Mouse (Mus musculus) cerebellum, postnatal 10 days (tissue): ENCODE results near the gene Gm44503.

Experiments used
- DNase-seq, 2 experiments: peaks; one replicate each; pipeline ENCODE4 v3.0.0; 2021; ENCODE audit warnings: mixed read lengths in 2 of 2

The Gm44503 gene

DNA sequence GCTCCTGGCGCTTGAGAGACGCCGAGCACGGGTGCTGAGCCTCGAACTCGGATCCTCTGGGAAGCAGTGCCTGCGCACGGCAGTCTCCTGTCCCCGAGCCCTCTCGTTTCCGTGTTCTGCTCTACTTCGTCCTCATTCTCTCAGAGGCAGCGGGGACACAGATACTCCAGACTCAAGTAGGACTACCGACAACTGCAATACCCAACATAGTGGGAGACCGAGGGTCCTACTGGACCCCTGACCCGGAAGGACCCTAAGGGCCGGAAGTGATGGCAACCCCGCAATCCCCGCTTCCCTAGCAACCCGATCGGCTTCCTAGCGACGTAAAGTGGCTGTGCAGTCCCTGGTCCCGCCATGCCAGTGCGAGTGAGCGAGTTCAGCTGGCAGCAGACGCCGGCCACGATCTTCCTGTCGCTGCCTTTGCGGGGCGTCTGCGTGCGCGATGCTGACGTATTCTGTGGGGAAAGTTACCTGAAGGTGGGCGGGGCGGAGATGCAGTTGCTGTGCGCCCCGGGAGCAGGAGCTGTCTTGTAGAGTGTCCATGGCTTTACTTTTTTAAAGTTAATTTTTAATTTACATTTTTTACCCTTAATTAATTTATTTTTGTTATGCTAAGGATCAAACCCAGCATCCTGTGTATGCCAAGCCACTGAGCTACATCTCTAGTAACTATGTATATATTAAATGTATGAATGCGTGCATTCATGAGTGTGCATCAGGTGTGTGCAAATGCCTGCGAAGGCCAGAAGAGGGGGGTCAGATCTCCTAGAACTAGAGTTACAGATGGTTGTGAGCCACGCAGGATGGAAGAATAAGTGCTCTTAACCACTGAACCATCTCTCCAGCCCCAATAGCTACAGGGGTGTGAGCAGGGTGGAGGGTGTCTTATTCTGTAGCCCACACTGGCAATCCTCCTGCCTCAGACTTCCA, at the start of gene Gm44503, which contains the start of gene Dyx1c1:
TSS of gene Gm44503 (plus strand) at position 332 of the 930 bp plus-strand sequence.
TSS of gene Dyx1c1 (plus strand) at position 265 of the 930 bp plus-strand sequence.
- DNase-seq: peak; percentile 88

DNA sequence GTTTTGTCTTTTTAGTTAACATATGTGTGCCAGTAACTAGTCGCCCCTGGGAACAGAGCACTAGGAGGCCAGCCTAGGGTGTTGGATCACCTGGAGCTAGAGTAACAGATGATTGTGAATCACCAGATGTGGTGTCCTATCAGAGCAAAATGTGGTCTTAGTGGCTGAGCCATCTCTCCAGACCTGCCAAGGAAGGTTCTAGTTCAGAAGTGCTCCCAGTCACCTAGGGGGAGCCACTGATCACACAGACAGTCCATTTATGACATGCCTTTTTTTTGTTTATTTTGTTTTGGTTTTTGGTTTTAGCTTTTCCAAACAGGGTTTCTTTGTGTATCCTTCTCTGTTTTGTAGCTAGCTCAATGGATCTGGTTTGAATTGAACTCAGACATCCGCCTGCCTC, 47.3 kb upstream of the Gm44503 start:
- no peak for DNase-seq

DNA sequence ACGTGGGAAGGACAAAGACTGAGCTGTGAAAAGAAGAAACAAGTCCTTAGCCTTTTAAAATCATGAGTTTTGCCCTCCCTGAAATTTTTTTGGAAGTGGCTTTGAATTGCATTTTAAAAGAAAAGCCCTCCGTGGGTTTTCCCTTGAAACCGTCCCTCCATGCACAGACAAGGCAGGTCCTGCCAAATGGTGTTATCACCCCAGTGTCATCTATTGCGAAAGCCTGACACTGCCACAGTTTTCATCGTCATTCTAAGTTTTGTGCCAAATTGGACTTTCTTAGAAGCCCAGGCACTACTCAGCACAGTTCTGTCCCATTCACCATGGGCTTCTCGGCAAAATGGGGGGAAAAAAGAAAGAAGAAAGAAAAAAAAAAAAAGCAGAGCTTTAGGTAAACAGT, 45.1 kb upstream of the Gm44503 start:
- no peak for DNase-seq

DNA sequence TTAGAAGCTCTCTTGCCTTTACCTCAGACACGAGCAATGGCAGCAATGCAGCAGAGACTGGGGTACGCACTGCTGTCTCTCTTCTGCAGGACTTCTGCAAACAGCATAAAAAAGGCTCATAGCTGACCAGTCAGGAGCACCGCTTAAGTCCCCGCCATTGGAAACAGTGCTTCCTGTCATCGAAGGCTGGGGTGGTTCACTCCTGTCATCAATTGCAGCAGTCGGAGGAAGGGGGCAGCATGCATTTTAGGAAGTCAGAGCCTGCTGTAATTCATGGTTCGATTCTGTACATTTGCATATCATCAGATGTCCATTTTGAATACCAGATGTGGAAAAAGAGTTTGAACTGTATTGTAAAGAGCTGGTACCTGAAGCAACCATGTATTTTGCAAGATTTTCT, 42.9 kb upstream of the Gm44503 start:
- DNase-seq: no peak

DNA sequence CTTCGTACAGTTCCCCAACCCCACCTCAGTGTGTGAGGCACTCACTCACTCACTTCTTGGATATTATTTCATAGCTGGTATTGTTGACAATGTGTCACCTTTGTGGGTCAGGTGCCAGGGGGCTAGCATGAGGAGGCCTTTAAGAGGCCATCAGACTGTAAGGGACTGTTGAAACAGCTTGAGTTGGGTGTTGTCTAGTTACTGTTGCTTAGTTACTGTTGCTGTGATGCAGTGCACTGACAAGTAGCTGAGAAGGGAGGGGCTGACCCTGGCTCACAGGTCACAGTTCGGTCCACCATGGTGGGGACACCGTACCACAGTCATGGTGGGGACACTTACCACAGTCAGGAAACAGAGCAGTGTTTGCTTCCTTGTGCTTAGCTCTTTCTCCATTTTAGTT, 35.6 kb upstream of the Gm44503 start:
- no peak for DNase-seq

DNA sequence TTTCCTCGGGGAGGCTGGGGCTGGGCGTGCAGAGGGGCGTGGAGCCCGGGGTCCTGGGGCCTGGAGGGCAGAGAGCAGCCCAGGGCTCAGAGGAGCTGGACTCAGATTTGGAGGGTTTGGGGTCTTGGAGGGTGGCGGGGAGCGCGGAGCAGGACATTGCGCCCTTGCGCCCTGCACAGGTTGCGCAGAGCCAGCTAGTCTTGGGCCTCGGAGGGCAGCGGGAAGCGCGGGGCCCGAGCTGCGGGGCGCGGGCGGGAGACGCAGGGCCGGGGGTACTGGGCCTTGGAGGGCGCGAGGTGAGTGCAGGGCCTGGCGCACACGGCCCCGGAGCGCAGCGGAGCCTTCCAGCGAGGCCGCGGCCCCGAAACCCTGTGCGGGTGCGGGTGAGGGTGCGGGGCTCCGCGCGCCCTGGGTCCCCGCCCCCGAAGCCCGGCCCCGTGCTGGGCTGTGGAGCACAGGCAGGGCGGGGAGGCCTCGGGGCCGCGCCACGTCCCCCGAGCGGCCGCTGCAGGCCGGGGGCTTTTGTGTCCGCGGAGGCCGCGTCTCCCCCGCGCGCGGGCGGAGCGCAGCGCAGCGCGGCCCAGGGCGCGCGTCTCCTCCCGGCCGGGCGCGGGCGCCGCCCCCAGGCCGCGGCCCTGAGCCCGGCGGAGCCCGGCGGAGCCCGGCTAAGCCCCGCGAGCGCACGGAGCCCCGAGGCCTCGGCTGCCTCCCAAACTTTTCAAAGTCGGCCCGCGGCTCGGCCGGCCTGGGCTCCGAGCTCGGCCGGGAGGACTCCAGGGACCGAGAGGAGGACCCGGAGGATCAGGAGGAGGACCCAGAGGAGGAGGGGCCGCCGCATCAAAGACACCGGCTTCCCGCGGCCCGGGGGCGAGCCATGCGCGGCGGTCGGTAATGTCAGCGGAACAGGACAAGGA, 33.4 kb upstream of the Gm44503 start, which contains the start of gene Pygo1:
TSS of gene Pygo1 (plus strand) at position 625 of the 914 bp plus-strand sequence.
- peak; percentile 69 to 74 for DNase-seq

DNA sequence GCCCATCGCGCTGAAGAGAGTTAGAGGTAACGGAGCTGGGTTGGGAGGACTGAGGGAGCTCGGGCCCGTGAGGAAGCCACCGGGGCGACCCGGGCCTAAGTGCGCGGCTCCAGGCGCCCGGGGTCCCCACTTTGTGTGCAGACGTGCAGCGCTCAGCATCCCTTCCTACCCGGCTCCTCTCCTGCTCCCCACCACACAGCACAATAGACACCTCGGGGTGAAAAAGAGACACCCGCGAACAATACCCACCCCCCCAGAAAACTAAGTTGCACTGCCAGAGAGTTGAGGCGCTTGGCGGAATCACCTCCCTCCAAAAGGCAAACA, 32.8 kb upstream of the Gm44503 start:
- no peak for DNase-seq

DNA sequence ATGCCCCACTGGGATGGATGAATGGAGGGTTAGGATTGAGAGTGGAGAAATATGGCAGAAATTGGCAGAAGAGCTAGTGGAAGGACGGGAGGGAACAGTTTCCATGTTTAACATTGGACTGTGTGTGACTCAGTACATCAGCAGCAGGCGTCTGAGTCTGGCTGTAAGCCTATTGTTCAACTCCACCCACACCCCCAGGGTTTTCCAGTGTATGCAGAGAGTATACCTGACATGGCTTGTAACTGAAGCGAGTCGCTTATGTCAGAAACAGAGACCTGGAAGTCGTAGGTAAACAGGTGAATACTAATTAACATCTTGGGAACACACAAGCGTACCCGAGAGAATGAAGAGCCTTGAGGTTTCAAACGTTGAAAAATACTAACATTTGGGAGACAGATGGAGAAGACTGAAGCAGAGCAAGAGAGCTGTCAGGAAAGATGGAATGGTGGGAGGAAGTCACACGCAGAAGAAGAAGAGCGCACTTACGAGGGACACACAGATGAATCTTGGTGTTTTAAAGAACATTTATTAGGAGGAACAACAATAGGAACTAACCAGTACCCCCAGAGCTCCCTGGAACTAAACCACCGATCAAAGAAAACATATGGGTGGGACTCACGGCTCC, 27.4 kb upstream of the Gm44503 start:
- DNase-seq: no peak

DNA sequence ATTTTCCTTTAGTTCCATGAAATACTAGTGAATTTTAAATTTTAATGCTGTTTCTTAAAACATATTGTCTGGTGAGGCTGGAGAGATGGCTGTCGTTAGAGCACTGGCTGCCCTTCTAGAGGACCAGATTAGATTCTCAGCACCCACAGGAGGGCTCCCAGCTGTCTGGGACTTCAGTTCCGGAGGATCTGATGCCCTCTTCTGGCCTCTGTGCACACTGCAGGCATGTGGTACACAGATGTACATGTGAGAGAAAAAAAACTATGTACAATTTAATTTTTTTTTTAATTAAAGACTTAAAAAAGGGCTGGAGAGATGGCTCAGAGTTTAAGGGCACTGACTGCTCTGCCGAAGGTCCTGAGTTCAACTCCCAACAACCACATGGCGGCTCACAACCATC, 23.3 kb upstream of the Gm44503 start:
- peak; percentile 36 to 42 for DNase-seq

DNA sequence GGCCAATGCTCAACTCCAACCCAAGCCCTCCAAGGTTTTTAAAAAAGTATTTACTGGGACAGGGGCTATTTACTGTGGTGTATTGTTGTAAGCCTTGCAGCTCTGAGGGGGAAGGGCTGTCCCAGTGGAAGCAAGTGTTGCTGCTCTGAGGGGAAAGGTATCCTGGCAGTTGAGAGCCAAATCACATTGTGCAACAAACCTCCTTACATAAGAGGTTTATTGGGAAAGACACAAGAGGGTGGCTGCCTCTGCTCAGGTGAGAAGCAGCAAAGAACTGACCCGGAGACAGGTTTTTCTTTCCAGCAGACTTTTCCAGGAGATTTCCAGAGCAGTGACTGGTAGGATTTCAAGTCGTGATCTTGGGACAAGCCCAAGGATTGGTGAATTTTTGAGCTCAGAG, 22.4 kb upstream of the Gm44503 start:
- DNase-seq: no peak

DNA sequence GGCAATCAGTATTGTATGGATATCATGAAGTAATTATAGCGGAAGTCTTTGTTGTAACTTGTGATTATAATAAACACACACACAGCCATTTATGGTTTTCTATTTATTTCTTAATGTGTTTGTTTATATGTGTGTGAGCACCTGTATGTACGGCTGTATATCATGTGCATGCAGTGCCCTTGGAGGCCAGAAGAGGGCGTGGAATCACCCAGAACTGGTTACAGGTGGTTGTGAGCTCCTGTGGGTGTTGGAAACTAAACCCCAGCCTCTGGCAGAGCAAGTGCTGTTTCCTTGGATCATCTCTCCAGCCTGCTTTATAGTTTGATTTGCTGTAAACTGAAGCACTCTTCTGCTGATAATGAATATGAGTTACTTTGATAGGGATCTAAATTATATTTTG, 15.2 kb upstream of the Gm44503 start:
- DNase-seq: peak; percentile 29 to 31

DNA sequence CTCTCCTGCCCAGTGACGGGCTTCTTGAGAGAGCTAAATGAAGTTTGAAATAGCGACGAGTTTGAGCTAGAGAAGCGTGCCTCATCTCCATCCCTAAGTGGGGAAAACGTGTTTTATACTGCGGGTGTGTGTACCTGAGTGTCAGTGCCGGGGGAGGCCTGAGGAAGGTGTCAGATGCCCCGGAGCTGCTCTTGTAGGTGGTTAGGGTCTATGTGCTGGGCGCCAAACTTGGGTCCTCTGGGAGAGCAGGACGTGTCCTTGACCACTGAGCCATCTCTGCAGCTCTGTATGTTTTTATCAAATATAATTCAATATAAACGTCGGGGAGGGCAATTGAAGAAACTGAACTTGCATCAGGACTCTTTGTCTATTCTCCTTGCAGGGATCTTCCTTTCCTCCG, 14.4 kb upstream of the Gm44503 start:
- DNase-seq: no peak

DNA sequence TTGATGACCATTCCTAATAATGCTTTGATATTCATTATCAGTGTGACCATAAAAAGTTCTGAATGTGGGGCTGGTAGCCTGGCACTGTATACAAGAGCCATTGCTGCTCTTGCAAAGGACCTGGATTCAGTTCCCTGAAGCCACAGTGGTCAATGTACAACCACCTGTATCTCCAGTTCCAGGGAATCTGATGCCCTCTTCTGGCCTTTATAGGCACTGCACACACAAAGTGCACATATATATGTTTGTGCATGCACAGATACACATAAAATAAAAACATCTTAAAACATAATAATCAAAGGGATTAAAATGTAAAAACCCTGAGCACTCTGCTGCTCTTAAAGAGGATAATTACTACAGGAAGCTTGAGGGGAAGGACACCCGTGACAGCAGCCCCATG, 11.6 kb upstream of the Gm44503 start:
- no peak for DNase-seq

DNA sequence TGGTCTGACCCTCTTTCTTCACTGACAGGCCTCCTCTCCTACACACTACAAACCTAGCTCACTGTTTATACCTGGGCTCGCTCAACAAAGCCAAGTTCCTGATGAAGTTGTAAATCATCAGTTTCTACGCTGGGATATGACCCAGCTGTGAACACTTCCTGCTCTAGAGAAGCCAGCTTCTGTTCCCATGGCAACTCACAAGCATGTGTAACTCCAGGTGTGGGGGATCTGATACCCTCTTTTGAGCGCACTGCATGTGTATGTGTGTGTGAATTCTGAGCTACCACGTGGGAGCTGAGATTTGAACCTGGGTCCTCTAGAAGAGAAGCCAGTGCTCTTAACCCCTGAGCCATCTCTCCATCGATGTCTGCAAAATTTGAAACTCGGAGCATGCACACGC, 9.1 kb upstream of the Gm44503 start:
- no peak for DNase-seq

DNA sequence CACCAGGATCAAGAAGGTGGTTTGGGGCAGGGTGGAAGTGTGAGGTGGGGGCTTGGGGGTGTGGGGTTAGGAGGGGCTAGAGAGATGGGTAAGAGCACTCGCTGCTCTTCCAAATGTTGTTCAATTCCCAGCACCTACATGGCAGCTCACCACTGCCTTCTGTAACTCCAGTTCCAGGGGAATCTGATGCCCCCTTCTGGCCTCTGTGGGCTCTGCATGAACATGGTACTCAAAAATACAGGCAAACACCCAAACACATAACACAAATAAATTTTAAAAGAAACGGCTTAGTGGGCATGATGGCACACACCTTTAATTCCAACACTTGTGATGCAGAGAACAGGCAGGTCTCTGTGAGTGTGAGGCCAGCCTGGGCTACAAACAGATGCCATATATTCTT, 3.9 kb upstream of the Gm44503 start:
- peak; percentile 37 to 42 for DNase-seq

DNA sequence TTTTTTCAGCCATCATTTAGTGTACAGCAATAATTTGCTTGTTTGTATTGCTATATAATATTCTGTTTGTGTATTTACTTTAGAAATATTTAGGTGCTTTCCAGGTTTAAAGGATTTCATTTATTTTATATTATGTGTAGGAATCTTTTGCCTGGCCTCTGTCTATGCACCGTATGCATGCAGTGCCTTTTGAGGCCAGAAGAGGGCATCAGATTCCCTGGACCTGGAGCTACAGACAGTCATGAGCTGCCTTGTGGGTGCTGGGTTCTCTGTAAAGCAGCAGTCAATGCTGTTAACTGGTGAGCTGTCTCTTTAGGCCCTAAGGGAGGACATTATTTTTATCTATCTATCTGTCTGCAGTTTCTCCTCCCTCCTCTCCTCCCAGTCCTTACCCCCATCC, 3.1 kb upstream of the Gm44503 start:
- DNase-seq: peak; percentile 64 to 71

DNA sequence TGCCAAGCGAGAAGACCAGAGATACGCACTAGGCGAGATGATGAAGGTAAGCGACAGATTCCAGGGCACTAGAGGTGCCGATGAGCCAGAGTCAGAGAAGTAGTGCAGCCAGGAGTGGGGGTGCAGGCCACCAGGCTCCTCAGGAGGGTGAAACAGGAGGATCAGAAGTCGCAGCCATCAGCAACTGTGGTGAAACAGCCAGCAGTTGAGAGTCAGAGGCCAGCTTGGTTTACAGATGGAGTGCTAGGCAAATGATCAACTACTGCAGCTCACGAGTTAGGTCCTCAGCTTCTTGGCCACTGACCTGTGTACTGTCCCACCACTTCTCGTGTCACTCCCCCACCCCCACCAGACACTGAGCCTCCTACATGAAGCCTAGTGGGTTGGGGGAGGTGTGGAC, 2.7 kb downstream of the Gm44503 start:
- no peak for DNase-seq

DNA sequence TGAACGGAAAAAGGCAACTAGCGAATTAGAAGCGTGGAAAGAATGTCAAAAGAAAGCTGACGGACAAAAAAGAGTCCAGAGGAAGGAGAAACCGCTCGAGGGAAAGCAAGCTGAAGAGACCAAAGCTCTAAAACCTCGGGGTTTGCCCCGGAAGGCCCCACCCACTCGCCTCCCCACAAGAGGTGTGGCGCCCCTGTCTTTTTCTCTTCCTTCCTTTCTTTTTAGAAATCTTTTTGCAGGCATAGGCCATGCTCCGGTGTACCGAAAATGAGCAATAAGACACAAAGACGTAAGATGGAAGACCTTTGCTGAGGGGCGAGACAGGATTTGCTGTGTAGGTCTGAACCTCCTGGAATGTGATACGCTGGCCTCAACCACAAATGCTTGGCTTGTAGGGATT, 3.3 kb downstream of the Gm44503 start:
- no peak for DNase-seq

DNA sequence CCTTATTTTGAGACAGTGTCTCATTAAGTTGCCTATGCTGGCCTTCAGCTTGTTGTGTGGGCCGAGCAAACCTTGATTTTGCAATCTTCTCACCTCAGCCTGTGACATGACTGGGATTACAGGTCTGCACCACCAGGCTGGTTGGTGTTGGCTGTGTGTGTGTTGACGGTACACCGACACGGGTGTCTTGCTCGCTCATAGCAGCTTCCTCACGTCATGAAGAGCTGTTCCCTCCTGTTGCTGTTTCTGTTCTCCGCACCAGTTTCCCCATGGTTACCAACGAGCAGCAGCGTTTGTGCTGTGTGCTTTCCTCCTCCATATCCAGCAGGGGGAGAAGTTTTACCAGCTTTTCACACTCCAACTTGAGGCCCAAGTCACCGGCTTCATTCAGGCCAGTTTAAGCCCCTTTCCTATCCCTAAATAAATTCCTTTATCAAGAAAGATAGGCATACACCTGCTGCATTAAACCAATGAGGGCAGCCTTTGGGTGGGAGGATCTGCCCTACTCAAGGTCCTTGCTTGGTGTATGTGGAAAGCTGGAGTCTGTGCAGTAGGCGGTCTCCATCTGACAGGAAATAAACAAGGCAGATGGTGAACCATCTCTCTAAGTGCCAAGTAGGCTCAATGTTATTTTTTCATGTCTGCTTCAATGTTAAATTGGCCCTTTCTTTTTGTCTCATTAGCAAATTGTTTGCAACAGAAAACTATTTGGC, 9.9 kb downstream of the Gm44503 start:
- peak; percentile 62 to 75 for DNase-seq

DNA sequence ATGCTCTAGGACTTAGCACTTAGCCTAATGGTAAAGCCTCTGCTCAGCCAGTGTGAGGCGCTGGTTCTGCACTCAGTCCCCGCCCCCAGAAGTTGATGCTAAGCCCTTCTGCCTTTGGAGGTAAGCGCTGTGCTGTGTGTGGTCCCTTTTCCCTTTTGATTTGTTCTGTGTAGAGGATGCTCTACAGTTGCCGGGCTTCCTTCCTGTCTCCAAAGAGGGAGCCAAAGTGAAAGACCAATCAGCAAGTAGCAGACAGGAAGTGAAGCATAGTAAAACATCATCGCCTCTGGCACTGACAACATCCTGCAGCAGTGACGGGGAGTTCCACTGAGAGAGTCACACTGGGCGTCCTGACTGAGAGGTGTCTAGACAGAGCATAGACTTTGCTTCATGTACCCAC, 11.2 kb downstream of the Gm44503 start:
- DNase-seq: no peak

DNA sequence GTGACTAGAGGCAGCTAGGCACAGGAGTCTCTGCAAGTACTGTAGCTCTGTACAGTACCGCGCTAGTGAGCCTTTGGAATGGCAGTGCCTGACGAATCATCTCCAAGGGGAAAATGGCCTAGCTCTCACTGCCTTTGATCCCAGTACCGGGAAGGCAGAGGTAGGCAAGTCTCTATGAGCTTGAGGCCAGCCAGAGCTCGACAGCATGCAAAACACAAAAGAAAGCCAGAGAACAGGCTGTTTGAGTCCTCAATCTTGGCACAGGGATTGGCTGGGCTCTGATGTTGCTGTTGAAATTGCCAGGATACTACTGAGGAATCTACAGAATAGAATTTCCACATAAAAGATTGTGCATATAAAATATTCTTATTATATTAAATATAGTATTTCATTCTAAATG, 13.8 kb downstream of the Gm44503 start:
- DNase-seq: no peak

DNA sequence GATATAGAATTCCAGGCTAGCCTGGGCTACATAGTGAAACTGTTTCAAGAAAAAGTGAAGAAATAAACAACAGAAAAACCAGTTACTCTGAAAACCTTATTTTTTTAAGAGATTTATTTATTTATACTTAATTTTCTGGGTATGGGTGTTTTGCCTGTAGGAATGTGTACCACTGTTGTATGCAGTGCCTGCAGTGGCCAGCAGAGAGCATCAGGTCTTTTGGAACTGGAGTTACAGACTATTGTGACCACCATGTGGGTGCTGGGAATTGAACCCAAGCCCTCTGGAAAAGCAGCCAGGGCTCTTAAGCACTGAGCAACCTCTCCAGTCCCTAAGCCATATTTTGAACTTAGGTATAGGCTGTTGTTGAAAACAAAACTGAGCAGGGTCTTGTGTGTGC, 14.3 kb downstream of the Gm44503 start:
- no peak for DNase-seq

DNA sequence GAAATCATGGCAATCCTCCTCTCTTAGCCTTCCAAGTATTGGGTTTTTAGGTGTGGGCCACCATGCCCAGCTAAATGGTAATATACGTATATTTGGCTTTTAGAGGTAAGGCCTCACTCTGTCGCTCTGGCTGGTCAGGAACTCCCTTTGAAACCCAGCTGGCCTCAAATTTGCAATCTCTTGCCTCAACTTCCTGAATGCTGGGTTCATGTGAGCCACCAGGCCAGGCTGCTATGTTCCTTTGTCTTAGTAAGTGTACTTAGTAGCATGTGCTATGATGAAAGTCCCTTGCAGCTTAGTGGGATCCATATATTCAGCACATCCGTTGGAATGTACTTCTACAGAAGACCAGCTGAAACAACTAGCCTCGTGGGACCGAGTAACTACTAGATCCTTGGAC, 16.1 kb downstream of the Gm44503 start:
- no peak for DNase-seq
